Mouse (Mus musculus) forebrain, embryonic 13.5 days (tissue): Measurements from ENCODE around the gene Vmn1r22. TPM values are rescaled to one million over a fixed set of nuclear protein-coding genes. Genes with fewer than 3 reads are reported as not detected.
"Not testable (repeated sequence)": the region's sequence is repeated elsewhere in the genome, so short reads cannot be mapped to it uniquely, and the experiment has no call there.

Source experiments
- ATAC-seq: fragments of 200-750 bp; cut with Nextera tagmentation; 2 replicates; pipeline ENCODE4 v1.8.0; 2017
- H3K27ac ChIP-seq: fragments of 300-500 bp; sonication (generic); 2 replicates; pipeline ENCODE4 v1.5.1; 2015; ENCODE audit warnings: inconsistent platforms, mild to moderate bottlenecking, moderate library complexity
- H3K27me3 ChIP-seq: fragments of 300-500 bp; sonication (generic); 2 replicates; pipeline ENCODE4 v1.6.1; 2015; ENCODE audit warnings: mild to moderate bottlenecking, inconsistent platforms
- H3K36me3 ChIP-seq: fragments of 300-500 bp; sonication (generic); 2 replicates; pipeline ENCODE4 v1.6.1; 2015; ENCODE audit warnings: mild to moderate bottlenecking, inconsistent platforms; ENCODE audit not compliant: poor library complexity, severe bottlenecking
- H3K4me1 ChIP-seq: fragments of 300-500 bp; sonication (generic); 2 replicates; pipeline ENCODE4 v1.6.1; 2015; ENCODE audit warnings: inconsistent platforms
- H3K4me2 ChIP-seq: fragments of 300-500 bp; sonication (generic); 2 replicates; pipeline ENCODE4 v1.6.1; 2015; ENCODE audit warnings: inconsistent platforms, mild to moderate bottlenecking, moderate library complexity
- H3K4me3 ChIP-seq: fragments of 300-500 bp; sonication (generic); 2 replicates; pipeline ENCODE4 v1.5.1; 2015; ENCODE audit warnings: mild to moderate bottlenecking, inconsistent platforms
- H3K9ac ChIP-seq: fragments of 300-500 bp; sonication (generic); 2 replicates; pipeline ENCODE4 v1.6.1; 2015; ENCODE audit warnings: mild to moderate bottlenecking, inconsistent platforms
- H3K9me3 ChIP-seq: fragments of 300-500 bp; sonication (generic); replicated peaks from 2 replicates; pipeline ENCODE4 v1.6.1; 2016; ENCODE audit warnings: inconsistent platforms
- WGBS: fragments of 180-500 bp; shearing (Covaris S2); methylation state at CpG from one replicate; pipeline ENCODE4 v1.1.7; 2015; 5-methylcytosine and 5-hydroxymethylcytosine counted together
- polyA plus RNA-seq: library from polyadenylated mRNA; unstranded; fragments of >200 nt; fragmentation: Nextera tagmentation; extraction: Ambion mirVana; gene quantifications from 2 replicates; pipeline ENCODE4 v1.2.1, GENCODE M21; 2015

Vmn1r22 gene
- not detected in 2 replicates for polyA plus RNA-seq

GRCm38 (mm10) chr6:57907928-57908327 lies at the start of gene Vmn1r22:
Vmn1r22 (minus strand) TSS chr6:57908028.
- H3K9ac ChIP-seq = no peak within 1 kb of the TSS
- ATAC-seq = no peak

GRCm38 (mm10) chr6:57926738-57927137 lies 18.9 kb upstream of the Vmn1r22 start, which contains the start of gene Vmn1r23:
Vmn1r23 (minus strand) TSS chr6:57926838.
- no peaks in the 10 kb centered on the region for H3K9me3 ChIP-seq
- no peaks in the 10 kb centered on the region for H3K27me3 ChIP-seq
- no peak within 1 kb of the TSS for H3K4me3 ChIP-seq
- no peak within 1 kb of the TSS for H3K9ac ChIP-seq
- H3K4me2 ChIP-seq = no peak within 1 kb of the TSS
- H3K36me3 ChIP-seq = no peaks in the 10 kb centered on the region
- 93% methylated on average over 1 of the region's 1 CpGs for WGBS
- no peaks in the 10 kb centered on the region for H3K4me1 ChIP-seq
- ATAC-seq = no peak
- H3K27ac ChIP-seq = no peak within 1 kb of the TSS

More at GRCm38 (mm10) chr6:57907928-57908327, at the start of gene Vmn1r22:
- no peak within 1 kb of the TSS for H3K27ac ChIP-seq
- no peak within 1 kb of the TSS for H3K4me2 ChIP-seq
- H3K36me3 ChIP-seq = no peaks in the 10 kb centered on the region
- WGBS = 85% methylated on average over 1 of the region's 1 CpGs
- no peaks in the 10 kb centered on the region for H3K27me3 ChIP-seq
- no peaks in the 10 kb centered on the region for H3K9me3 ChIP-seq
- H3K4me1 ChIP-seq = no peaks in the 10 kb centered on the region
- no peak within 1 kb of the TSS for H3K4me3 ChIP-seq

GRCm38 (mm10) chr6:57859043-57860042 lies 48.5 kb downstream of the Vmn1r22 start:
- H3K36me3 ChIP-seq = no peaks in the 10 kb centered on the region
- no peak overlapping the region for H3K4me3 ChIP-seq
- H3K4me2 ChIP-seq = peak overlapping the region; percentile 25; the same call in 1 of the 2 replicates
- peak; percentile 97 for ATAC-seq
- no peaks in the 10 kb centered on the region for H3K9me3 ChIP-seq
- H3K27ac ChIP-seq = no peak overlapping the region
- WGBS = 53% methylated on average over 6 of the region's 6 CpGs
- no peak overlapping the region for H3K9ac ChIP-seq
- no peaks in the 10 kb centered on the region for H3K4me1 ChIP-seq
- no peaks in the 10 kb centered on the region for H3K27me3 ChIP-seq

GRCm38 (mm10) chr6:57851177-57851576 lies 56.7 kb downstream of the Vmn1r22 start:
- H3K4me3 ChIP-seq, H3K9me3 ChIP-seq, H3K27ac ChIP-seq, H3K27me3 ChIP-seq, ATAC-seq, H3K4me2 ChIP-seq, H3K4me1 ChIP-seq, H3K36me3 ChIP-seq, H3K9ac ChIP-seq: not testable (repeated sequence)
- WGBS = 89% methylated on average over 5 of the region's 5 CpGs

GRCm38 (mm10) chr6:57850286-57850685 lies 57.5 kb downstream of the Vmn1r22 start, which contains the start of gene Vmn1r21:
Vmn1r21 (minus strand) TSS chr6:57850343.
- Histone ChIP-seq H3K36me3 (no peaks in the 10 kb centered on the region), H3K27ac (no peak within 1 kb of the TSS), H3K4me1 (no peaks in the 10 kb centered on the region), H3K27me3 (no peaks in the 10 kb centered on the region), H3K9me3 (no peaks in the 10 kb centered on the region), H3K9ac (no peak within 1 kb of the TSS), H3K4me2 (no peak within 1 kb of the TSS), H3K4me3 (no peak within 1 kb of the TSS)
- WGBS = 71% methylated on average over 1 of the region's 1 CpGs
- no peak for ATAC-seq

Other genes starting within 250 kb of the Vmn1r22 start
- gene Pyurf, start 215.9 kb downstream of the Vmn1r22 start, polyA plus RNA-seq = 10.9 and 11.7 TPM in 2 replicates
- gene Lancl2, start 205.5 kb downstream of the Vmn1r22 start, polyA plus RNA-seq = 56.3 and 68.6 TPM in 2 replicates
- gene Vopp1, start 82.9 kb downstream of the Vmn1r22 start, polyA plus RNA-seq = 114 and 117 TPM in 2 replicates
- gene Vmn1r21, start 57.7 kb downstream of the Vmn1r22 start, polyA plus RNA-seq = not detected in 2 replicates
- not detected in 2 replicates for gene Vmn1r23, start 18.8 kb upstream of the Vmn1r22 start, polyA plus RNA-seq
- not detected in 2 replicates for gene Vmn1r24, start 53.5 kb upstream of the Vmn1r22 start, polyA plus RNA-seq
- not detected in 2 replicates for gene Vmn1r25, start 72.8 kb upstream of the Vmn1r22 start, polyA plus RNA-seq
- not detected in 2 replicates for gene Vmn1r26, start 107.1 kb upstream of the Vmn1r22 start, polyA plus RNA-seq